Mouse (Mus musculus) mouse embryonic stem cell (cell line): ENCODE measurements around the gene Nxph4.

ENCODE experiments used
- in situ Hi-C, 2 experiments: fragments of 300-500 bp; cut with MboI; formaldehyde crosslinking; loops; 1 replicate in 1 of 2; 3 replicates in 1 of 2; pipeline ENCODE4 v1.14.3; 2019 to 2020; ENCODE audit warnings: low sequenced_read_pairs in 2 of 2, low pct_unique_long_range_greater_than_20kb in 1 of 2, mixed read lengths in 1 of 2; ENCODE audit not compliant: unreplicated experiment in 1 of 2

Gene Nxph4

GRCm38 (mm10) chr10:127520714-127521357 lies 13.5 kb downstream of the Nxph4 start:
- in situ Hi-C loops: no loop called here

DNA sequence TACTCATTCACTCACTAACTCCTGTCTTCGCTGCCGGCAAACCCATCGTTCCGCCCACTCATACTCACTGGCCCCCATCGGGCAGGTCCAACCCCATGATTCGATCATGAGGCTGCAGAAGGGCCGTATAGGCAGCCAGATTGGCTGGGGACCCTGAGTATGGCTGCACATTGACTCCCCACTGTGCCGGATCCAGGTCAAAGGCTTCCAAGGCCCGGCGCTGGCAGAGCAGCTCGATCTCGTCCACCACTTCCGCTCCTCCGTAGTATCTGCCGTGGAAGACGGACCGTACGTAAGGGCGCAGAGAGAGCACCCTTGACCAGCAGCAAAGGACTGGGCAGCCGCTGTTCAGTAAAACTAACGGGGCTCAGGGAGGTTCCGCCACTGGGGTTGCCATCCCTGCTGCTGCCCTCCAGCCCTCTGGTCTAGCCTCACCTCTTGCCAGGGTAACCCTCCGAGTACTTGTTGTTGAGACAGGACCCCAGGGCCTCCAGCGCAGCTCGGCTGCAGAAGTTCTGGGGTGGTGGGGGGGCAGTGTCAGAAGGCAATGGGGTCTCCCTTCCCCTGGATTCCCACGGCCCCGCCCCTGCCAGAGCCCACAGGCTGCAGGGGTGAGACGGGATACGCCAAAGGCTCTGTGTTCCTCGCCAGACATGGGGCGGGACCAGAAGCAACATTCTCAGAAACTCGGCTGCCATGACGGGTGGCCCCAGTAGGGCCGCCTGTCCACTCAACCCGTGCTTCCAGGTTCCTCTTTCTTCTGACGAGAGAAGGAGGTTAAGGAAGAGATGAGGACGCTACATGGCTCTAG lies 14.3 kb downstream of the Nxph4 start:
- in situ Hi-C loops: no loop called here

DNA sequence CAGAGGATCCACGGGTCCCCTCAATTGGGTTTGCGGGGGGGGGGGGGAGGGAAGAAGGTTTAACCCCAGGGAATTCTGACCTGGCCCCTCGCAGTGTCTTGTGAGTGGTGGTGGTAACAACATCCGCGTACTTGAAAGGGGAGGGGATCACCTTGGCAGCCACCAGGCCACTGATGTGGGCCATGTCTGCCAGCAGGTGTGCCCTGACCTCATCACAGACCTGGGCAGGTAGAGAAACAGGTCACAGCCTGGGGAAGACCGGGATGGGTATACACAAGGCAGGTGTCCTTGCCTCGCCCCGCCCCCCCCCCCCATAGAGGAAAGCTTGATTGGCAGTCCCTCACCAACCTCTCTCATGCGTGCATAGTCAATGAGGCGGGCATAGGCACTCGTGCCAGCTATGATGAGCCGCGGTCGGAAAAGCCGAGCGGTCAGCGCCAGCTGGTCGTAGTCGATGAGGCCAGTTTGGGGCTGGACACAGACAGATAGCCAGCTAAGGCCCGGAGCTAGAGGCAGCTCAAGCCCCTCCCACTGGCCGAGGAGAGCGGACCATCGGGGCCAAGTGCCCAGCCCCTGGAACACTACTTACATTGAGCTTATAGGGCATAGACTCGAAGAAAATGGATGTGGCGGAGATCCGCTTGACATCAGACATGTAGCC lies 15.2 kb downstream of the Nxph4 start:
- in situ Hi-C loops: no loop called here

DNA sequence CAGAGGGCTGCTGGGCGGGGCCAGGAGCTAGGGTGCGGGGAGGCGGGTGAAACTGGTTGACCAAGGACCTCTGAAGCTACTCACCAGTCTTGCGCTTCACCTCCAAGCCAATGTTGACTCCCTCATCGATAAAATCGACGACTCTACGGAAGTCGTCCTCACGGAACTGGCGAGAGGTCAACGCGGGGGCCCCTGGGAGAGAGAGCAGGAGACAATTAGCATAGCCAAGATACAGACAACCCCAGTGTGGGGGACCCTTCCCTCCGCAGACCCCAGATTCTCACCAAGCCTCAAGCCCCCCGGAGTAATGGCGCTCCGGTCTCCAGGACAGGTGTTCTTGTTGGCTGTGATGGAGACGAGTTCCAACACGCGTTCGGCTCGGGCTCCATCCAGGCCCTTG lies 16.4 kb downstream of the Nxph4 start:
- in situ Hi-C loops: no loop called here

DNA sequence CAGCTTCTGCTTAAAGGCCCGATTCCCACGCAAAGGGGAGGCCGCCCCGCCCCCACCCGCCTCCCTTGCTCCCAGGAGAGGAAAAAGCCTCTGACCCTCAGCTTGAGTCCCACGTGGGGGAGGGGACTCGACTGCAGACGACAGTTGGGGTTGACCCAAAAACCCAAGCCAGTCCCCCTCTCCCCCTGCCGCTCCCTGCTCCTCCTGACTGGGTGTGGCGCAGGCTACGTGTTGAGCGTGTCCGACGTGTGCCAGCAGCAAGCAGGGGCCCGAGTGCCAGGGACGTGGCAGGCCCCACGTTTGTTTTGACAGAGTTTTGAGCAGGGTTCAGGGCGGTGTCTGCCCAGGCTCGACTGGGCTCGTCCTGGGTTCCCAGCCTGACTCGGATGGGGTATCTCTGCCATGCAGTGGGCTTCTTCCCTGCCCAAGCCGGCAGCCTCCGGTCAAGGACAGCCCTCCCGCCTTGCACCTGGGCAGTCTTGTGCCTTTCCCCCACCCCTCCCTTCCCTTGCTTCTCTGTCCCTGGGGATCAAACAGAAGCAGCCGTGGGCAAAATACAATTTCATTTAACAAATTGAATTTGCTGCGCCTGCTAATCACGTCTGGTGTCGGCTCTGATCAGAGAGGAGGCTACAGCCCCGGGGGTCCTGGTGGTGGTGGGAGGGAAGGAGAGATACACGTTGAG lies 17.6 kb downstream of the Nxph4 start:
- in situ Hi-C loops: no loop called here

DNA sequence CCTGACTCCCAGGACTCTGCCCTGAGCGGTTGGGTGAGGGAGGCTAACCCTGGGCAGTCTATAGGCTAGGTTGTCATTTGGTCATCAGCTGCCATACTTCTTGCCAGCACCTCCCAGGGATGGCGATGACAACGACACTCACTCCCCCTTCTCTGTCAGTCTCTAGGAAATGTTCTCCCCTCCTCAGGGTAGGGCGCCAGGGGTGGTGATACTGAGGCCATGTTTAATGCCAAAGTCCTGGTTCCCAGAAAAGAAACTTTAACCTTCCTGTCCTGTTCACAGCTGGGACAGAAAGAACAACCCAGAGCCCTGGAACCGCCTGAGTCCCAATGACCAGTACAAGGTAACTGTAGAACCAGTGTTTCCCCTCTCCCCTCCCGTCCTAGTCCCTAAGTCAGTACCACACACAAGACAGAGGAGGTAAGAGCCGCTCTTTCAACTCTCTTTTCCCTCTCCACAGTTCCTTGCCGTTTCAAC lies 18.3 kb downstream of the Nxph4 start:
- in situ Hi-C loops: no loop called here

DNA sequence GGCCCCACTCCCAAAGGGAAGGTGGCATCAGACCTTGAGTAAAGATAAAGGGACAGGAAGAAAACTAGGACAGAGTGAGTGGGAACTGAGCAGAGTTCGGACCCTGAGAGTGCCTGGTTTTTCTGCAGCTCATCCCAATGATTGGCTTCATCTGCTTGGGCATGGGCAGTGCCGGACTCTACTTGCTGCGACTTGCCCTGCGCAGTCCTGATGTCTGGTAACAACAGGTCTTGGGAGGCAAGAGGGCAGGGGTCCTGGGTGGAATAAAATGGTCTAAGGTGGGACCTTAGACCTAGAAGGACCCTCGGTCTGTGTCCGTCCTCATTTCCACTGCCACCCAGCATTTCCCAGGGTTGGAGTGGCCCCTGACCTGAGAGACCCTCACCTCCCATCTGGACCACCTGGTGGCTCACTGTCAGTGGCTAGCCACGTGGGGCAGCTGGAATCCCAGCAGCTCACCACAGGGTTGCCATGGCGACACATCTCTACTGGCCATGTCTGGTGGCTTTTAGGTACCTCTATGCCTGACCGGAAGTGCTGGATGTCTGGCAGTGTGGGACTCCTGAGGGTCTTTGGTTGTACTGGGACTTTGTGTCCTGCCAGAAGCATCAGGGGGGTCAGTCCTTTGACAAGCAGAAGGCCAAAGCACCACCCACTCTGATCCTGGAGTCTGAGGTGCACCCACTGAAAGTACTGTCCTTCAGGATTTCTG lies 18.9 kb downstream of the Nxph4 start:
- in situ Hi-C loops: no loop called here

- in situ Hi-C loops: no loop called here
Measured at GRCm38 (mm10) chr10:127514764-127515163, 19.6 kb downstream of the Nxph4 start, which contains the start of gene Ndufa4l2. Gene Ndufa4l2, plus strand, starts transcription at chr10:127514967.

DNA sequence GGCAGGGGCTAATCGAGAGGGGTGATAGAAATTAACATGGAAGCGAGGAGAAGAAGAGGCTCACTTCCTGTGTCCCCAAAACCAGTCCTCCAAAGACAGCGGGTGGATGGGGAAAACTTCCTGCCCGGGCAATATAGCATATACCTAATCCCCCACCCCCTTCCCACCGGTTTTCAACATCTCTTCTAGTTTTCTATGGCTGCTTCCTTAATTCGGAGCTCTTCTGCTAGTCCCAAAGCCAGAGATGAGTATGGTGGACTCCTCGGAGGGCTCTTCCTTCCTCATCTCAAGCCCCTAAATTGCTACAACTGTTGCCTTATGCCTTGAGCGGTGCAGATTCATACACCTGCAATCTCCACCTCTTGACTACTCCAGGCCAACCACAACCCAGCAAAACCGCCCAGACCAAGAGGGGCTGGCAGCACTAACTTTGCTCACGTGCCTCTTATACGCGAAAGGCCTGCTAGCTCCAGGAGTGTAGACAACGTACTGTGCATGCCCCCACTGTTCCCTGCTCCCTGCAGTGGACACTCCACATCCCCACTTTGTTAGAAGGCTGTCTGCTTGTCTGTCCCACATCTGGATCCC lies 20.2 kb downstream of the Nxph4 start:
- in situ Hi-C loops: no loop called here

DNA sequence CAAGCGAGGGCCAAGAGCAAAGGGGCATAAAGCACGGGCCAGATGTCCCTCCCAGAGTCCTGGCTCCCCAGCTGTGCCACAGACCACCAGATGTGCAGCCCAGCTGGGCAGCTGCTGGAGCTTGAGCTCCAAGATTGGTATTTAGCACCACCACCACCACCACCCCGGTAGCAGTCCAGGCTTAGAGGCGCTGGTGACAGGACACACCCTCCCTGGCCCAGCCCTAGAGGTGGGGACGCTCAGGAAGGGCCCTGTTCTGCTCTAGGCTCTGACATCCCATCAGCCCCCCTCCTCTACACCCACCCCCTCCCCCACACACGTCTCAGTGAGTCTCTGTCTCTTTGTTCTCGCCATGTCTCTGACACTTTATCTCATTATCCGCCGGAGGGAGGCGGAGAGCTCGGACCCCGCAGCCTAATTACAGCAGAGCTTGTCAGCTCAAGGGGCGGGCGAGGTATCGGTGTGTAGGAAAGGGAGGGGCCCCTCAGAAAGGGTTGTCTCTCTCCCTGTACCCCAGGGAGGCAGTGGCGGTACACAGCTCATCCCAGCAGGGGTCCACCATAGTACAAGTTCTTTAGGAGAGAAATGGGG lies 20.8 kb downstream of the Nxph4 start:
- in situ Hi-C loops: no loop called here

GRCm38 (mm10) chr10:127512813-127513212 lies 21.5 kb downstream of the Nxph4 start:
- in situ Hi-C loops: no loop called here

GRCm38 (mm10) chr10:127512307-127512666 lies 22.1 kb downstream of the Nxph4 start:
- in situ Hi-C loops: no loop called here

- in situ Hi-C loops: no loop called here
Measured at GRCm38 (mm10) chr10:127511634-127512306, 22.6 kb downstream of the Nxph4 start.

- in situ Hi-C loops: no loop called here
Measured at GRCm38 (mm10) chr10:127510895-127511617, 23.3 kb downstream of the Nxph4 start.

DNA sequence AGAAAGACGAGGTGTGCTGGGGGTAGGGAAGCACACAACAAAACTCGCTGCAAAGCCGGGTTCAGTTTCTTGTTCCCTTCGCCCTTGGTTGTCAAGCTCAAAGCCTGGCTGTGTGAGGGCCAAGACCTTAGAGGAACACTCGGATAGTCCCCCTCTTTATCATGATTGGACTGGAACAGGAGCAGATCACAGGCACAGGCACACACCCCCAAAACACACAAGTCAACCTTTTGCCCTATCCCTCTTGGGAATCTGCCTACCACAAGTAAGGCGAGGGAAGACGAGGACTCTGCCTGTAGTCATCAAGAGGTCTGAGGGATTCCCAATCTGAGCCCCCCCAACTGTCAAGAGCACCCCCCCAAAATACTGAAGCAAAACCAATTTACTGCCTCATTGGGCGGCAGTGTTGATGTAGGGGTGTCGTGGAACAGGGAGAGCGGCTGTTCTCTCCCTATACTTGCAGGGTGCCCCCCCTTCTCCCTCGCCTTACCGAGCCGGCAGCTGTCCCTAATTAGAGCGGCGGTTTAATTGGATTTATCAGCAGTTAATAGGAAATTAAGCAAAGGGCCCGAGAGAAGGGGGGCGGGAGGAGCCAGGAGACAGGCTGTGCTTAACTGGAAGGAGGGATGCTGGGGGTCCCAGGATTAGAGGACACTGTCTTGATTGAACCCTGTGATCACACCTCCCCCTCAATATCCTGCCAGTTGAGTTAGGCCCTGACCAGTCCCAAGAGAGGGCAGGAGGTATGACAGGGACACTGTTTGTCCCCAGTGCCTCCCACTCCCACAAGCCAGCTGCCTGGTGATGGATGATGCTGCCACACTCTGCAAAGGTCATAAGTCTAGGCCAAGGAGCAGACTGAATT lies 24.3 kb downstream of the Nxph4 start:
- in situ Hi-C loops: loop anchor here (5.0 kb wide), 1 partner anchor 32 kb away; no protein-coding TSS in a partner anchor
